Mouse (Mus musculus) spleen, adult 2 months (tissue): ENCODE results near the gene Arhgap27.

ENCODE experiments used
- CTCF ChIP-seq: fragments of 200-500 bp; IDR thresholded peaks from 2 replicates; pipeline ENCODE4 v1.5.1; 2011; ENCODE audit warnings: mild to moderate bottlenecking, inconsistent platforms; ENCODE audit not compliant: insufficient read depth, insufficient read length, insufficient replicate concordance; ENCODE audit errors: extremely low read depth
- POLR2A ChIP-seq: fragments of 200-500 bp; IDR thresholded peaks from 2 replicates; pipeline ENCODE4 v1.6.1; 2011; ENCODE audit warnings: low read depth, low read length, inconsistent platforms

GRCm38 (mm10) chr11:103358316-103358715, 5.2 kb downstream of the Arhgap27 start:
- TF ChIP-seq CTCF, result no peak
- no peak for TF ChIP-seq POLR2A
